Mouse (Mus musculus) erythroblast, embryonic 14.5 days (primary cell): ENCODE measurements around the gene Idh3a.

Source experiments
- GATA1 ChIP-seq: IDR thresholded peaks from 2 replicates; pipeline ENCODE4 v1.6.1; 2012; ENCODE audit warnings: low read length, inconsistent platforms, mixed read lengths
- TAL1 ChIP-seq: IDR thresholded peaks from 3 replicates; pipeline ENCODE4 v1.6.1; 2012; ENCODE audit warnings: low read length, inconsistent platforms, mixed read lengths

DNA sequence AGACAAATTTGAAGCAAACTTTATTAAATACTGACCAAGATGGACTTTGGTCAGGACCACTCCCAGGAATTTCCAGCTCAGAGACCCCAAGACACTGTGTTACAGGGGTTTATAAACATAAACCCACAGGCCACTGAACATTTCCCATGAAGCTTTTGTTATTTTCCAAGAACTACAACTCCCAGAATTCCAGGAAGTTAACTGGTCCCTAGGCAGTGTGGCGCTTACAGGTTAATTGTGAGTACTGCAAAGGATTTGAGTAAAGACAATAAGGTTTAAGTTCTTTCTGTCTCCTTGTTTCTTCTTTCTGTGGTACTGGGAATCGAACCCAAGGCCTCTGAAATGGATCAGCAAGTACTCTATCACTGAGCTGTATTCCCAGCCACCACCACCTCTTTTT lies 17.4 kb upstream of the Idh3a start:
- no peak for TF ChIP-seq TAL1
- no peak for TF ChIP-seq GATA1
